Mouse (Mus musculus) layer of hippocampus, adult 11-12 months (tissue): ENCODE data around the gene Ltbr.
A peak's percentile ranks its signal among the peaks of the same experiment; 100 is the strongest.

Experiments
- DNase-seq: peaks from one replicate; pipeline ENCODE4 v3.0.0; 2022; ENCODE audit warnings: low spot score

Ltbr gene

DNA sequence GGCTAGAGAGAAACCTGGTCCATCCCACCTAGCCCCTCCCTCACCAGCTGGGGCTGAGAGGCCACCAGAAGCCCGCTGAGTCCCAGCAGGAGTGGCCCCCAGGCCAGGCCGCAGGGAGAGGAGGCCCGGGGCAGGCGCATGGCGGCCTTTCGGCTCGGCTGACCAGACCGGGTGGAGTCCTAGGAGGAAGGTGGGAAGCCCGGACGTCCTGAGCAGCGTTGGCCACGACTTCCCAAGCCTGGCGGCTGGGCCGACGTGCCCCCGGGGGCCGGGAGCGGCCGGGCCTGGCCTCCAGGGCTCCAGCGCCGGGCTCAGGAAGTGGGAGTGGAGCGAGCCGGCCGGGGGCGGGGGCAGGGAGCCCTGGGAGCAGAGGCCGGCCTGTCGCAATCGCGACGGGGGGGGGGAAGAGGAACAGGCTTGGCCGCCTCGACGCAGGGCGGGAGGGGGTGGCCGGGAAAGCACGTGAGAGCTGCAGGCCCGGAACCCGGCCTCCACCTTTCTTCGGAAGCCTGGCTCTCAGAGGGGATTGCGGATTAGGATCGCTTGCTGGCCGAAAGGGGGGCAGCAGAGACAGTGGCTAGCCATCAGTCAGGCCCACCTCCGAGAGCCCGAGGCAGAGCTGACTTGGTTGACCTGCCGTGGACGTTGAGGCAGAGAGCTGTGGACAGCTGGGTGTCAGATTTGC, at the start of gene Ltbr:
TSS of gene Ltbr (minus strand) at position 340 of the 685 bp plus-strand sequence.
- DNase-seq, result peak; percentile 60

DNA sequence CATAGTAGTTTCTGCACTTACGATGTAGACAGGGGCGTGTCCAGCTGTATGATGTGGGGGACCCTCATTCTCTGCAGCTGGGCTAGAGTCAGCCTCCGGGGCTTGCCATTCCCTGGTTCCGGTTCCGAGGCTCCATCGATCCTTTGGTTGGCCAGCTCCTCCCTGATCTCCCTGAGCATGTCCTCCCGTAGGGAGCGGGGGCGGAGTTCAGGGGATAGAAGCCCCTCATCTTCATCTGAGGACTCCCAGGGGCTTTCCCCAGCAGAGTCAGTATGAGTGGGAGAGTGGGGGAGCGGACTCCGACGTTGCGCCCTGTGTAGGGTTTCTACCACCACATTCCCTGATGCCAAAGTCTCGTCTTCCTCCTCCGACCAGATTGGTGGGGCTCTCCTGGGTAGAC, 49.3 kb upstream of the Ltbr start:
- no peak for DNase-seq

DNA sequence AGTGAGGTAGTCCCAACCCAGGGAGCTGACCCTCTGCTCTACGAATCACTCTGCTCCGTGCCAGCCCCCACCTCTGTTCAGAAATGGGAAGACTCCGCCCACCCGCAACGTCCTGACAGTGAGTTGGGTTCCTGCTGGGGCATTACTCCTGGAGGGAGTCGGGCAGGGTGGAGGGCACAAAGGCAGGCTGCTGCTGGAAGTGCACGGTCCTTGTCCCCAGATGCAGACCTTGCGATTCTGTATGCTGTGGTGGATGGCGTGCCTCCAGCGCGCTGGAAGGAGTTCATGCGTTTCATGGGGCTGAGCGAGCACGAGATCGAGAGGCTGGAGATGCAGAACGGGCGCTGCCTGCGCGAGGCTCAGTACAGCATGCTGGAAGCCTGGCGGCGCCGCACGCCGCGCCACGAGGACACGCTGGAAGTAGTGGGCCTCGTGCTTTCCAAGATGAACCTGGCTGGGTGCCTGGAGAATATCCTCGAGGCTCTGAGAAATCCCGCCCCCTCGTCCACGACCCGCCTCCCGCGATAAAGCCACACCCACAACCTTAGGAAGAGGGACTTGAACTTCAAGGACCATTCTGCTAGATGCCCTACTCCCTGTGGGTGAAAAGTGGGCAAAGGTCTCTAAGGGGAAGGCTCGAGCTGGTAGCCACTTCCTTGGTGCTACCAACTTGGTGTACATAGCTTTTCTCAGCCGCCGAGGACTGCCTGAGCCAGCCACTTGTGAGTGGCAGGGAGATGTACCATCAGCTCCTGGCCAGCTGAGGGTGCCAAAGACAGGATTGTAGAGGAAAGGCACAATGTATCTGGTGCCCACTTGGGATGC, 48.0 kb upstream of the Ltbr start:
- DNase-seq, result no peak

DNA sequence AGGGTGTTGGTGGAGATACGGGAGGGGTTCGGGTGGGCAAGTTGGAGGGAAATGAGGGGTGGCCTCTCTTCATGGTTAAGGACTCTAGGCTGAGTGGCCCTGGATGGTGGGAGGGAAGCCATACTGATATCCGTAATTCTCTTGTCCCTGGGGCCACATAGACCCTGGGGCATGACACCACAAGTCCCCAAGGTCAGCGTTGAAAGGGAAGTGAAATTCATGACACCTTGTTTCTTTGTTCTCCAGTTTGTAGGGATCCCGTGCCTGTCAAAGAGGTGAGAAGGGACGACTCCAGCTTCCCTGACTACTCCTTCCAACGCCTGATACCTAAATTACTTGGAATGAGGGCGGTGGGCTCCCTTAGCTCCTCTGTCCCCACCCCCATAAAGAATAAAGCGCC, 47.2 kb upstream of the Ltbr start:
- DNase-seq, result no peak

DNA sequence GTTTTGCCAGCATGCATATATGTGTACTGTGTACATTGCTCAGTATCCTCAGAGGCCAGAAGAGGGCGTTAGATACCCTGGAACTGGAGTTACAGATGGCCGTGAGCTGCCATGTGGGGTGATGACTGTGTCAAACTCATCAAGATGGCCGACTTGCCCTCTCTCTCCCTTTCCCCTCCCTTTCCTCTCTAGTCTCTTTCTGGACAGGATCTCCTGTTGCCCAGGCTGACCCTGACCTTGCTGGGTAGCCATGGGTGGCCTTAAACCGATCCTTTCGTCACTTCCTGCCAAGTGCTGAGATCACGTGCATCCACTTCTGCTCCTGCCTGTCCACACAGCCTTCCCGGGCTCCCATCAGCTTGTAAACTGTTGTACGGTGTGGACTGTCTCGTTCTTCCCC, 46.3 kb upstream of the Ltbr start:
- DNase-seq, result no peak

DNA sequence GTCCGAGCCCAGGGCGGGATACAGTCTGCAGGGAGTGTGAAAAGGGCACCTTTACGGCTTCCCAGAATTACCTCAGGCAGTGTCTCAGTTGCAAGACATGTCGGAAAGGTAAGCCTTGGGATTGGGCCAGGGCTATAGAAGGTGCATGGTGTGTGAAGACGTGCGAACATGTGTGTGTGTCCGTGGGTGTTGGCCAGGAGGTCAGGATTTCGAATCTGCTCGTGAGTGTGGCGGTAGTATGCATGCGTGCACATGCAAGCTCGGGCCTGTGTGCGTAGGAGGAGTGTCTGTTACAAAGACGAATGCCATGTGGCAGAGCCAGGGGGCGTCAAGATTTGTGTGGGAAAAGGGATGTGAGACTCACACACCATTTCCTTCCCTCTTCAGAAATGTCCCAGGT, 43.6 kb upstream of the Ltbr start:
- no peak for DNase-seq

DNA sequence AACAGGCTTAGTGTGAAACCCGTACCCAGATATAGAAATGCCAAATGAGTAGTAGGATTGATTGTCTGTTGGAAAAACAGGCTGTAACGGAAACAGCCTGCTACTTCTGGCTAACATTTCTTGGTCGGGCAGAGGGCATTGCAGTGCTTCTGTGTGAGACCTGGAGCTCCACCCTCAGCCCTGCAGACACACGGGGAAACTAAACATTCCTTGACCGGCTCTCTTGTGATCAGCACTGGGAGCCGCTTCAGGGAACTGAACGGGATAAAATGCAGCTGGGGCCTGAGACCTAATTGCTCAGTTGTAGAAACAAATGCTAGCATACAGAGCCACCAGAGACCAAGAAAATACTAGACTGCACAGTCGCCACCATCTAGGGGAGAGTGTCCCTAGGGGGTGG, 42.6 kb upstream of the Ltbr start:
- DNase-seq, result no peak

DNA sequence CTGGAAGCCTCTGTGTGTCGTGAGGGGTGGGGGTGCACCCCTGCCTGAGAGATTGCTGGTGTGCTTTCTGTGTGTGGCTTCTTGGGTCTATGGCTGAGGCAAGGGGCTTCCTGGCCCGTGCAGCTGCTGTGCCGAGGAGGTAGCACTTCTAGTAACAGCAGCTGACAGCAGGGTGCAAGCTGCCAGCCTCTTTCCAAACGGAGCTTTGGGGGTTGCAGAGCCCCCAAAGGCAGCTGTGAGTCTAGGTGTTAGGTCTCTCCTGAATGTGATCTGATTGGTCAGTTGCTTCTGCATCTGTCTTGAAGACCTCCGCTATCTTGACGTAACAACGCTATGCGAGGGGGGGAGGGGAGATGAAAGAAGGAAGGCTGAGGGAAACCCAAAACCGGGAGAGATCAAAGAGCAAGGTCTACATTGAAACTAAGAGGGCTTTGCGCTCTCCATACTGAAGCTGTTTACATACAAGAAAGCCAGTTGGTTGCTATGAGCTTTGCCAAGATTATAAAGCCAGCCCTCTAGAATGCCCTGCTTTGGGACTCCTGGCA, 41.6 kb upstream of the Ltbr start:
- no peak for DNase-seq

DNA sequence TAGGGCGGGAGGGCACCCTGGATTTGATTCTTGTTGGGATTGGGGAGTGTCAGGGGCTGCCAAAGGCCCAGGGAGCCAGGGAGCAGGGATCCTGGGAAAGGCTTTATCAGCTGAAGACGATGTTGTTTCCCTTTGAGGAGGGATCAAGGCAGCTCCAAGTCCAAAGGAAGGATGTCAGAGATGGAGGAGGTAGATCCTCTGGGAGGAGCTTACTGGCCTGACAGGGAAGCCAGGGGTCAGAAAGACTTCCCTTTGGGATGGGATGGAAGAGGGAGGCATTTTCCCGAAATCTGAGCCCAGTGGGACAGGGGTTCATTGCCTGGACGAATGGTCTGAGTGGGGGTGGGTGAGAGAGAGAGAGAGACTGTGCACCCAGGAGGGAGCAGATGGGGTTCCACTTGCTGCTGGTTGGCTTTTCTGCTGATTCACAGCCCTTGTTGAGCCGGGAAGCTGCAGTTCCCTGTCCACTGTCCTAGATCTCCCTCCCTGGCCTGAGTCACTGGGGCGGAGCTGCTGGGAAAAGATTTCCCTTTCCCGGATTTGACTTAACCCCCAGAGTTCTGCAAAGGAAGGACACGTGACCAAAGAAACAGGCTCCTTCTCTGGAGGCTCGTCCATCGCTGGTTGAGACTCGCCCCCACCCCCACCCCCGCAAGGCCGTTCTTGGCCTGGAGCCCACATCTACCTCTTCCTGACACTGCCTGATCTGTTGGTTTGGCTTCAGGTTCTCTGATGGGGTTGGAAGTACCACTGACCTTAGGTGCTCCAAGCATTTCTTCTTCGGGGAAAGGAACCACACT, 40.9 kb upstream of the Ltbr start:
- no peak for DNase-seq

DNA sequence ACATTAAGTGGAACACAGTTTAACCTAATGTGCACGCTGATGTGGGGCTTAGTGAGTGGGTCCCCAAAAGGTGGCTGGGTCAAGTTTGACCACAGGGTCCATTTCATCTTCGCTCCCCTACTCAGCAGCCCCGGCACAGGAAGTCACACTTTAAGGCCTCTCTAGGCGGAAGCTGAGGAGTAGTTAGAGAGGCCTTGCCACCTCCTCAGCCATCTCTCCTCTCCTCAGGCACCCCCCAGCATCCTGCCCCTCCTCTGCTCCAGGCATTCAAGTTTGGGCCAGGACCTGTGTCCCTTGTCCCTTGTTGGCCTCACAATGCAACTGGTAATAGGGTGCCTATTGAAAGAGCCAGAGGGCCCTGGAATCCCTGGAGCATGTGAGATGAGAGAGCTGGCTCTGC, 40.0 kb upstream of the Ltbr start:
- no peak for DNase-seq

DNA sequence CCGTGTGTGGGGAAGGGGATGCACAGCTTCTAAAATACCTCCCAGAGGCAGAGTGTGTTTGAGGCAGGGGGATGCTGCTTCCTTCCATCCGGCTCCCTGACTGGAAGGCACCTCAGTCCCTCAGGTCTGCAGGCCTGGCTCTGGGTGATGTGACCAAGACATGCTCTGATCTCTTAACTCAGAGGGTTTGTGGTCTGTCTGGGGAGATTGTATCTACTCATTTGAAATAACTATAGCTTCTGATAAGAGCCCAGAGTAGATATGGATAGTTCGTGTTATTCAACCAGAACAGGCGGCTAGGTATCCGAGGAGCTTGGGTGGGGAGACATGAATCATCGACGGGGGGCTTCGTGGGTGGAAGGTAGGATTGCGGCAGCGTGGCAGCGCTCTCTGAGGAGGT, 39.5 kb upstream of the Ltbr start:
- no peak for DNase-seq

DNA sequence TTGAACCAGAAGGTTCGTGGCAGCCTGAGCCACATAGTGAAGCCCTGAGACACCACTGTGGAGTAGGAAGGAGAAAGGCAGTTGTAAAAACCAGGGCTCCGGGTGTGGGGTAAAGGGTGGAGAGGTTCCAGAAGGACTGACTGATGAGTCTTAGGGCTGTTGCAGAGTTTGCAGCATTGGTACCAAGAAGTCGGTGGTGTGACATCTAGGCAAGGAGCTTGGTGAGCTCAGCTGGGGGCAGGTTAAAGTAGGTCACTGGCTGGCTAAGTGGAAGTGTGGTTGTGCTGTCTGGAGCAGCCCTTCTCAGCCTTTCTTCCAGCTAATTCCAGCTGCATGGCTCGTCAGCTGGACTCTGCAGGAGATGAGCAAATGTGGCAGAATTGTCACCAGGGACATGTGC, 39.1 kb upstream of the Ltbr start:
- DNase-seq, result no peak

DNA sequence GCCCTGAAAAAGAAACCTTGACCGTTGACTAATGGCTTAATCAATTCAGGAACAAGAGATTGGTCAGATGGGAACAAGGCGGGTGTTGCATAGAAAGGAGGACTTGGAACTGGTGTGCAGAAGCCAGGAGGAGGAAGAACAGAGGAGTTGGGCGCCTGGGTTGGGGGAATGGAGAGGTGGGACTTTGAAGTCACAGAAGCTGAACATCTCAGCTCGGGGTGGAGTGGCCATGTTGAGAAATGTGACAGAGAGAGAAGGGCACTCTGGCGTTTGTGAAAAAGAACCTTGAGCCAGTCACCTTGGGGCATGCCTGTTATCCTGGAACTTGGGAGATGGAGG, 38.3 kb upstream of the Ltbr start:
- DNase-seq, result no peak

DNA sequence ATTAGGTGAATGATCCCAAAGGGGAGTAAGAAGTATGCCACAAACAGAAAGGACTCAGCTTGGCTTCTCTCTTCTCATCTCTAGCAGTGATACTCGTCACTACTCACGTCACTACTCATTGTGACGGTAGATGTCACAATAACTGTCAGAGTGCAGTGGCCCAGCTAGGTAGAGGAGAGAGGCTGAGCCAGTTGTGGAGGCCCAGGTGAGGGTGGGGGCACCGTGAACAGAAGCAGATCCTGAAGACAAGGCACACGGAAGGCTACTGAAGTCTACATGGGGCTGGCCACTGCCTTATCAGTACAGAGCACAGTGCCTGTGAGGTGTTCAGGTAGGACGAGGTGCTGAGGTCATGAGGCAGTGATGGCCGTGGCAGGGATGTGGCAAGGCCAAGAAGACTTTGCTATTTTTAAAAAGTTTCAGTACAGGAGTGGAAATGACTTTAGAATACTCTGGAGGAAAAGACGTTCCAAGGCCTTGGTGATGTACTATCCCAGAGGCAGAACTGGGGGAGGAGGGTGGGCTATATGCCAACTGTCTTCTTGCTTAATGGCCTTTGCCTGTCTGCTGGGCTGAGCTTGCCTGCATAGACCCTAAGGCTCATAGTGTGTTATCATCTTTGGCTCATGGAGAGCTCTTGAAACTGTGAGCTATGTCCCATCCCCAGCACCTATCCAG, 37.8 kb upstream of the Ltbr start:
- no peak for DNase-seq

DNA sequence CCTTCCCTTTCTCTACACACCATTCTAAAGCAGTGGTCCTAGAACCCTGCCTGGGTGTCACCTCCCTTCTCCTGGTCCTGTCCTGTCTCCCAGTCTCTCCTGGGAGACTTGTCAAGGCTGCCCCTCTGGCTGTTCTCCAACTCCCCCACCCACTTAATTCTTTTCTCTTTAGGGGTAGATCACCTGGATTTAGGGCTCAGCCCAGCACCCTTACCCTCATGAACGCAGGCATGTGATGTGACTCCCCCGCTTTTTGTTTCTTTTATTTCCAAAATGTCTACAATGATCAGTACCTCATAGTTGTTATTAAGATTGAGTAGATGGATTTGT, 37.3 kb upstream of the Ltbr start:
- no peak for DNase-seq

DNA sequence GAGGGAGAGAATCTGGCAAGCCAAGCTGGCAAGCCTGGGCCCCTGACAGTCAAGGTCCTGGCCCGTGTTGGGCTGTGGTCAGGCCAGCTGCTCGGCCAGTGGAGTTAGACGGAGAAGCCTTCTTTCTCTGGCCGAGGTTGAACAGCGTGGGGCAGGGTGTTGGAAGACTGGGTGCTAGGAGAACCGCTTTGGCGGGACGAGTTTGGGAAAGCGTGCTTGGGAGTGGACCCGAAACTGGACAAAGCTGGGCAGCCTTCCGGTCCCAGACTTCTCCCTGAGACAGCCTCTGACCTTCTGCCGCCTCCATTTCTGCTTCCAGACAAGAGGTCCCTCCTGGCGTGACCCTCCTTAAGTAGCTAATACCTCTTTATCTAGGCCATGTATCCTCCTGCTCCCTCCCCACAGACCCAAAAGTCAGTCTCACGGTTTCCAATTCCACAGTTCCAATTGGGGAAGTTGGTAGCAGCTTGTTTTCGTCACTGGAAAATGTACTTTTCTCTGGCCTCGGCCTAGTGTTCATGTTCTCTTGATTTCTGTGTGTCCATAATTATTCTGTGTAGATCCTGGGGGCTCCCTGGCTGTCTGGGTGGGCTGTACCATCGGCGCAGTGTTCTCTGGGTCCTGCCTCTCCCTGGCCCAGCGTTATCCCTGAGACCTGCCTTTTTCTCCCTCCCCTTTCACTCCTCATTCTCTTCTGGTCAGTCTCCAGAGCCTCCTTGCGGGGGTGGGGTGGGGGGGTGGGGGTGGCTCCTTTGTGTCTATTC, 36.7 kb upstream of the Ltbr start:
- DNase-seq, result no peak

DNA sequence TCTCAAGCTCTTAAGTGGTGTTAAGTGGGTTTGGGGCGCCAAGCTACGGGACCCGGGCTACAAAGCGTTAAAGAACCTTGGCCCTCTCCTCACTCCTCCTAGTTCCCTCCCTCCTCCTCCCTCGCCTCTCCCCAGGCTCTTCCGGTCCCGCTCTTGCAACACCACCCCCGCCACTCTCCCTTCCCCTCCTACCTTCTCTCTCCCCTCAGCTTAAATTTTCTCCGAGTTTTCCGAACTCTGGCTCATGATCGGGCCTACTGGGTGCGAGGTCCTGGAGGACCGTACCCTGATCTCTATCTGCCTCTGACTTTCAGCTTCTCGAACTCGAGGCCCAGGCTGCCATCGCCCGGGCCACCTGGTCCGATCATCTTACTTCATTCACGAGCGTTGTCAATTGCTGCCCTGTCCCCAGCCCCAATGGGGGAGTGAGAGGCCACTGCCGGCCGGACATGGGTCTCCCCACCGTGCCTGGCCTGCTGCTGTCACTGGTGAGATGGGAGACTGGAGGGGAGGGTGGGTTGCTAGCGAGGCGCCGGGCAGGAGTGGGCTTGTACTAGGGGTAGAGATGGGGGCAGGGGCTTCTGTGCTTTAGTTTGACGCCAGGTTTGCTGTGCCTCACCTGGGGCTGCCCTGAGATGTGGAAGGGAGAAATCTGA, 36.0 kb upstream of the Ltbr start:
- DNase-seq, result no peak

DNA sequence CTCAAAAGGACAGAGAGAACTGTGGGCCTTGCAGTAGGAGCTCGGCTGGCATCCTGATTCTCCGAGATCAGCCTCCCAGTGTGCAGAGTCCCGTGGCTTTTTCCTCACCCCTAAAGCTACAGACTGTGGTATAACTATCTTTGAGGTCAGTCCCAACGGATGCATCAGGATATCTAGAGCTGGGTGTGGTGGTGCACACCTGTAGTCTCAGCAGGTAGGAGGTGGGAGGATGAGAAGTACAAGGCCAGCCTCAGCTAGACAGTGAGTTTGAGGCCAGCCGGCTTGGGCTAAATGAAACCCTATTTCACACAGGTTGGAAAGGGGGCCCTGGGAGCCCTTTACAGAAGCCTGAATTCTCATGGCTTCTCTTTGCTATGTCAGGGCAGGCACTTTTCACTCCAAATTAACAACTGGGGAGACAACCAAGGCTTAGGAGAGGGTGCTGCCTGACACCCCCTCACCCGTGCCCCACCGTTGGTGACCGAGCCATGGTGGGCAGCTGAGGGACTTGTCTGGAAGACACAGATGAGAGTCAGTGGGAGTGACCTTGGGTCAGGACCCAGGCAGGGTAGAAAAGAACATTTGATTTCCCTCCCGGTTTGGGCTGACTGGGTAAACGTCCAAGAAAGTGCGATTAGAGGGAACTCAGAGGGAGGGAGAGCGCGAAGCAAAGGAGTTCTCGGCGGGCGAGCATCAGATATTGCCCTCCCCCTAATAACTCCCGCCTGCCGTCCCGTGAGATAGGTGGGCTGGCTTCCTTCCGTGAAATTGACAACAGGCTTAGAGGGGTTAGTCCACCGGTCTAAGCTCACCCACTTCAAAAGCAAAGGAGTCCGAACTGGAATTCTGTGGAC, 35.3 kb upstream of the Ltbr start, which contains the start of gene Tnfrsf1a:
TSS of gene Tnfrsf1a (plus strand) at position 642 of the 854 bp plus-strand sequence.
- DNase-seq, result no peak

DNA sequence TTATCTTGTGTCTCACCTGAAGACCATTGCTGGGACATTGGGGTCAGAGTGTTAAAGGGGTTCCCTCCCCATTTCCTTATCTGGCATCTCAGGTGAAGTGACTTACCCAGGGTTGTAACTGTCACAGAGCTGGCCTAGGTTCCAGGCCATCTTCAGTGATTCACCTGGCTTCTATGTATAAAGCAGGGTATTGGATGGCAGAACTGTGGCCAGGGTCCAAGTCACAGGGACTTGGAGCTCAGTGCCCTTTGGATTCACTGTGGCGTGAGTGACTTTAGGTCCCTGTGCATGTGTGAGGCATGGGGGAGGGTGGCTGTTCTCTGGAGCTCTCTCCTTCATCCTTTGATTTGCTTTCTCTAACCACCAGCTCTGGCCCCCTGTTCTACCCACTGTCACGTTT, 32.3 kb upstream of the Ltbr start:
- no peak for DNase-seq

DNA sequence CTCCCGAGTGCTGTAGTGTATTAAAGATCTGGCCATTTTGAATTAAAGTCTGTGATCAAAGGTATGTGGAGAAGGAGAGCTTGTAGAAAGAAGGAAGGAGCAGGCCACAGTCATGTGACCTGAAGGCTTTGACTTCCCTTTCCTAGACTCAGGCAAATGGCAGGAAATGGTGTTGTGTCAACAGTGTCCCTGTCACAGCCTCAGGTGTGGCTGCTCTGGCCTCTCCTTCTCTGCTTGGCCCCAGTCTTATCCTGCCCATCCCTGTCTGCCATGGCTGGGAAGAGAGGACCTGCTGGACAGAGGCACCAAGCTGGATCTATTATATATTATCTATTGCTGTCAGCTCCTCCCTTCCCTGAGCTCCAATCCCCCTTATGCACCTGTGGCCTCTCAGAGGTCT, 31.9 kb upstream of the Ltbr start:
- DNase-seq, result no peak
